ENCODE assay signal across 24 mouse cellular contexts in genomic region chr9:42401486-42401885, GRCm38 (mm10). TPM values are rescaled to one million over a fixed set of nuclear protein-coding genes. Genes with fewer than 3 reads are reported as not detected.
A peak's percentile ranks its signal among the peaks of the same experiment; 100 is the strongest.
DNase-seq lines count a peak whose midpoint lies in the region; ATAC-seq and TF ChIP-seq lines count a peak whose summit lies in the region.
"Had no signal": no experiment of that assay in that cellular context is flagged by ENCODE, and none has a peak within 500 bp of the region (broad histone marks: within the 10 kb centered on the region; RNA-seq: fewer than 3 reads in every experiment).

No protein-coding gene starts in this region.

- no peak overlapping the region for H3K4me3 ChIP-seq in hindbrain, embryonic 10.5 days
- no peak overlapping the region for H3K4me3 ChIP-seq in hindbrain, postnatal 0 days (ENCODE audit: low read length)
- no peak overlapping the region for H3K4me3 ChIP-seq in layer of hippocampus, adult 2 months
- no peak overlapping the region for H3K4me3 ChIP-seq in limb, embryonic 12.5 days (replicated peaks)
- H3K4me3 ChIP-seq in limb, embryonic 10.5 days, result no peak overlapping the region
- H3K4me3 ChIP-seq: embryonic facial prominence, embryonic 13.5 days; forebrain, embryonic 12.5 days; heart, adult 2 months; heart, embryonic 15.5 days had no signal

- no peak overlapping the region for H3K4me2 ChIP-seq in hindbrain, postnatal 0 days (ENCODE audit: low read depth, low read length)
- no peak overlapping the region for H3K4me2 ChIP-seq in limb, embryonic 12.5 days
- H3K4me2 ChIP-seq: embryonic facial prominence, embryonic 13.5 days; forebrain, embryonic 12.5 days; heart, embryonic 11.5 days; heart, embryonic 15.5 days had no signal

- ATAC-seq in hindbrain, postnatal 0 days, result no peak
- ATAC-seq in limb, embryonic 12.5 days (ENCODE audit: insufficient number of reproducible peaks, insufficient read depth, low FRiP score, low TSS enrichment, low read depth), result no peak
- ATAC-seq: activated CD4-positive, CD25-positive, alpha-beta regulatory T cell, adult 4 months; forebrain, embryonic 16.5 days; hindbrain, embryonic 16.5 days; Patski had no signal

- WGBS in hindbrain, embryonic 10.5 days, result 56% methylated on average over 6 of the region's 6 CpGs
- WGBS in hindbrain, postnatal 0 days, result 55% methylated on average over 6 of the region's 6 CpGs
- WGBS in limb, embryonic 12.5 days, result 83% methylated on average over 6 of the region's 6 CpGs
- WGBS in limb, embryonic 10.5 days, result 88% methylated on average over 6 of the region's 6 CpGs

- H3K9me3 ChIP-seq in hindbrain, embryonic 10.5 days, result no peaks in the 10 kb centered on the region
- no peaks in the 10 kb centered on the region for H3K9me3 ChIP-seq in hindbrain, postnatal 0 days (ENCODE audit: low read length)
- no peaks in the 10 kb centered on the region for H3K9me3 ChIP-seq in limb, embryonic 12.5 days
- no peaks in the 10 kb centered on the region for H3K9me3 ChIP-seq in limb, embryonic 10.5 days (replicated peaks)
- H3K9me3 ChIP-seq: embryonic facial prominence, embryonic 13.5 days; forebrain, embryonic 12.5 days; heart, embryonic 15.5 days had no signal

- H3K4me1 ChIP-seq in hindbrain, embryonic 10.5 days (replicated peaks), result peaks cover 26% of the 10 kb centered on the region
- H3K4me1 ChIP-seq in hindbrain, postnatal 0 days (ENCODE audit: insufficient read depth, low read length), result no peaks in the 10 kb centered on the region
- no peaks in the 10 kb centered on the region for H3K4me1 ChIP-seq in limb, embryonic 12.5 days (replicated peaks)
- H3K4me1 ChIP-seq in limb, embryonic 10.5 days, result no peaks in the 10 kb centered on the region
- H3K4me1 ChIP-seq: embryonic facial prominence, embryonic 13.5 days; heart, embryonic 15.5 days had no signal

- no peaks in the 10 kb centered on the region for H3K27me3 ChIP-seq in hindbrain, embryonic 10.5 days (ENCODE audit: insufficient read depth, poor library complexity, severe bottlenecking)
- H3K27me3 ChIP-seq in hindbrain, postnatal 0 days (ENCODE audit: insufficient read depth, low read length), result no peaks in the 10 kb centered on the region
- H3K27me3 ChIP-seq in limb, embryonic 12.5 days, result no peaks in the 10 kb centered on the region
- H3K27me3 ChIP-seq in limb, embryonic 10.5 days (ENCODE audit: low read depth, poor library complexity, severe bottlenecking), result no peaks in the 10 kb centered on the region
- H3K27me3 ChIP-seq: embryonic facial prominence, embryonic 13.5 days had no signal

- no peak overlapping the region for H3K9ac ChIP-seq in hindbrain, postnatal 0 days (replicated peaks; ENCODE audit: low read length)
- H3K9ac ChIP-seq in limb, embryonic 12.5 days (replicated peaks), result no peak overlapping the region
- H3K9ac ChIP-seq: embryonic facial prominence, embryonic 13.5 days; forebrain, embryonic 12.5 days; heart, embryonic 15.5 days had no signal

- peak; percentile 9 for DNase-seq in hindbrain, embryonic 10.5 days (ENCODE audit: low spot score)
- DNase-seq in hindbrain, postnatal 0 days (ENCODE audit: low spot score), result no peak
- DNase-seq in layer of hippocampus, adult 11-12 months (ENCODE audit: low spot score), result peak; percentile 41
- no peak for DNase-seq in layer of hippocampus, adult 2 months (ENCODE audit: low spot score in 2 of 2)
- DNase-seq in limb, embryonic 10.5 days (ENCODE audit: low spot score), result no peak
- peak; percentile 60 for DNase-seq in brain, adult 2 months (ENCODE audit: low read depth, low spot score)
- DNase-seq in thymus, postnatal 36 days, result no peak
- DNase-seq: adrenal gland, postnatal 25 days; cerebellum, adult 11-12 months; cerebellum, adult 9-10 months; cerebellum, postnatal 36 days; gastrocnemius, postnatal 10 days; heart, adult 2 months; heart, postnatal 14 days had no signal

- no peaks in the 10 kb centered on the region for H3K36me3 ChIP-seq in hindbrain, embryonic 10.5 days
- no peaks in the 10 kb centered on the region for H3K36me3 ChIP-seq in hindbrain, postnatal 0 days (ENCODE audit: insufficient read depth, low read length)
- no peaks in the 10 kb centered on the region for H3K36me3 ChIP-seq in limb, embryonic 12.5 days
- H3K36me3 ChIP-seq in limb, embryonic 10.5 days, result no peaks in the 10 kb centered on the region
- H3K36me3 ChIP-seq: embryonic facial prominence, embryonic 13.5 days; forebrain, embryonic 12.5 days; heart, embryonic 15.5 days had no signal

- TF ChIP-seq CTCF in hindbrain, postnatal 0 days (IDR thresholded peaks at IDR 0.05; ENCODE audit: low read depth), result no peak
- no peak for TF ChIP-seq CTCF in layer of hippocampus, adult 2 months (conservative IDR thresholded peaks at IDR 0.05)

- H3K27ac ChIP-seq in hindbrain, embryonic 10.5 days, result peak overlapping the region; percentile 62; the same call in 1 of the 2 replicates
- H3K27ac ChIP-seq in hindbrain, postnatal 0 days, result no peak overlapping the region
- no peak overlapping the region for H3K27ac ChIP-seq in layer of hippocampus, adult 2 months
- H3K27ac ChIP-seq in limb, embryonic 12.5 days, result peak overlapping the region; percentile 35; the same call in 1 of the 2 replicates
- H3K27ac ChIP-seq in limb, embryonic 10.5 days, result no peak overlapping the region
- H3K27ac ChIP-seq: embryonic facial prominence, embryonic 13.5 days; forebrain, embryonic 12.5 days; heart, adult 2 months; heart, embryonic 15.5 days had no signal

RNA-seq across cellular contexts. Expression of gene Tecta, which starts 1.8 kb away (rescaled TPM):
- 0.41 and 0.46 TPM in 2 replicates for polyA plus RNA-seq in hindbrain, embryonic 10.5 days (2016; fragmentation: Nextera tagmentation; extraction: Ambion mirVana)
- 0.16 and 0.43 TPM in 2 replicates for total RNA-seq in hindbrain, postnatal 0 days (2014; rRNA removed)
- polyA plus RNA-seq in hindbrain, postnatal 0 days (2015; fragmentation: Nextera tagmentation; extraction: Ambion mirVana), result 0.39 and 0.43 TPM in 2 replicates
- under 1 TPM; 0.38 to 0.44 TPM for total RNA-seq in layer of hippocampus, adult 2 months (2021)
- polyA plus RNA-seq in limb, embryonic 12.5 days (2016; fragmentation: Nextera tagmentation; extraction: Ambion mirVana), result 0.09 and 0.22 TPM in 2 replicates
- polyA plus RNA-seq in limb, embryonic 10.5 days (2016; fragmentation: Nextera tagmentation; extraction: Ambion mirVana), result 0.03 and 0.05 TPM in 2 replicates
- total RNA-seq: MEL had no signal
- polyA plus RNA-seq: activated CD4-positive, CD25-positive, alpha-beta regulatory T cell, adult 4 months had no signal

Comparison
In these comparisons a context has a peak if more than half of its experiments do, and no peak if none do; other contexts are left out.
1. DNase-seq: peak in hindbrain, embryonic 10.5 days (single experiment), layer of hippocampus, adult 11-12 months (single experiment) and brain, adult 2 months (single experiment); none in hindbrain, postnatal 0 days (single experiment), layer of hippocampus, adult 2 months (0 of 2), limb, embryonic 10.5 days (single experiment) and thymus, postnatal 36 days (0 of 2).
2. H3K27ac ChIP-seq: peak in hindbrain, embryonic 10.5 days (single experiment) and limb, embryonic 12.5 days (single experiment); none in hindbrain, postnatal 0 days (single experiment), layer of hippocampus, adult 2 months (single experiment) and limb, embryonic 10.5 days (single experiment).